Mouse (Mus musculus) midbrain, embryonic 11.5 days (tissue): ENCODE measurements at regions not wholly inside any gene's neighbourhood (a gene's known extent, or its start where the extent isn't known, plus 50 kb on each side); places are given as distances from the start of the nearest gene placed in this dataset.

Experiments
- ATAC-seq: fragments of 200-750 bp; cut with Nextera tagmentation; 2 replicates; pipeline ENCODE4 v1.8.0; 2017; ENCODE audit warnings: moderate TSS enrichment, moderate library complexity; ENCODE audit not compliant: low FRiP score
- DNase-seq: peaks from one replicate; pipeline ENCODE4 v3.0.0; 2015; ENCODE audit warnings: low spot score; ENCODE audit errors: missing footprints
- H3K27ac ChIP-seq: fragments of 300-500 bp; sonication (generic); 2 replicates; pipeline ENCODE4 v1.5.1; 2014; ENCODE audit warnings: low read depth, low read length
- H3K27me3 ChIP-seq: fragments of 300-500 bp; sonication (generic); 2 replicates; pipeline ENCODE4 v1.6.1; 2014; ENCODE audit warnings: mild to moderate bottlenecking, low read length, moderate library complexity, mixed read lengths; ENCODE audit not compliant: control insufficient read depth, insufficient read depth
- H3K36me3 ChIP-seq: fragments of 300-500 bp; sonication (generic); 2 replicates; pipeline ENCODE4 v1.6.1; 2014; ENCODE audit warnings: mild to moderate bottlenecking, low read length, moderate library complexity, mixed read lengths; ENCODE audit not compliant: control insufficient read depth, insufficient read depth
- H3K4me1 ChIP-seq: fragments of 300-500 bp; sonication (generic); 2 replicates; pipeline ENCODE4 v1.6.1; 2014; ENCODE audit warnings: low read length; ENCODE audit not compliant: control insufficient read depth, insufficient read depth
- H3K4me2 ChIP-seq: fragments of 300-500 bp; sonication (generic); 2 replicates; pipeline ENCODE4 v1.6.1; 2014; ENCODE audit warnings: mild to moderate bottlenecking, moderate library complexity
- H3K4me3 ChIP-seq: fragments of 300-500 bp; sonication (generic); 2 replicates; pipeline ENCODE4 v1.5.1; 2014; ENCODE audit warnings: low read depth, low read length
- H3K9ac ChIP-seq: fragments of 300-500 bp; sonication (generic); 2 replicates; pipeline ENCODE4 v1.6.1; 2014; ENCODE audit warnings: low read length
- H3K9me3 ChIP-seq: fragments of 300-500 bp; sonication (generic); 2 replicates; pipeline ENCODE4 v1.6.1; 2016; ENCODE audit warnings: low read length; ENCODE audit not compliant: control insufficient read depth
- WGBS: fragments of 180-500 bp; shearing (Covaris S2); extraction: QIAGEN DNeasy Blood & Tissue Kit; methylation state at CpG from one replicate; pipeline ENCODE4 v1.1.7; 2014; 5-methylcytosine and 5-hydroxymethylcytosine counted together

DNA sequence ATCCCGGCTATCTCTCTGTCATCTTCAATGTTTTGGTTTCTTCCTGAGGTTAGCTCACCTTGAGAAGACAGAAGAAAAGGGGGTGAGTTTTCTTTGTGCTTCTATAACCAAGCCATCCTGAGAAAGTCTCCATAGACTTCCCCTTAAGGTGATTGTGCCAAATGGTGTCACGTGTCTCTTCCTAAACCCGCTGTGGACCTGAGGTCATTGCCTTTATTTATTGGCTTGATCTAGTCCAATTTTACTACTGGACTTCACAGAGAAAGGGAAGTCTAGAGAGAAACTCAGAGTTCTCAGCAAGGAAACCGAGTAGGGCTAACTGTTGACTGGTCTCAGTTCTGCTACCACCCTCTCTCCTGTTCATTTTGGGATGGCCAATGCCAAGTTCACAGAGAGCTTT, 100.3 kb downstream of the Evx1 start:
- H3K9ac ChIP-seq: no peak overlapping the region
- DNase-seq (peak; percentile 8), ATAC-seq (no peak)
- no peaks in the 10 kb centered on the region for H3K9me3 ChIP-seq
- H3K36me3 ChIP-seq: no peaks in the 10 kb centered on the region
- H3K27ac ChIP-seq: no peak overlapping the region
- WGBS: 92% methylated on average over 4 of the region's 4 CpGs
- no peak overlapping the region for H3K4me2 ChIP-seq
- no peaks in the 10 kb centered on the region for H3K27me3 ChIP-seq
- no peaks in the 10 kb centered on the region for H3K4me1 ChIP-seq
- no peak overlapping the region for H3K4me3 ChIP-seq

DNA sequence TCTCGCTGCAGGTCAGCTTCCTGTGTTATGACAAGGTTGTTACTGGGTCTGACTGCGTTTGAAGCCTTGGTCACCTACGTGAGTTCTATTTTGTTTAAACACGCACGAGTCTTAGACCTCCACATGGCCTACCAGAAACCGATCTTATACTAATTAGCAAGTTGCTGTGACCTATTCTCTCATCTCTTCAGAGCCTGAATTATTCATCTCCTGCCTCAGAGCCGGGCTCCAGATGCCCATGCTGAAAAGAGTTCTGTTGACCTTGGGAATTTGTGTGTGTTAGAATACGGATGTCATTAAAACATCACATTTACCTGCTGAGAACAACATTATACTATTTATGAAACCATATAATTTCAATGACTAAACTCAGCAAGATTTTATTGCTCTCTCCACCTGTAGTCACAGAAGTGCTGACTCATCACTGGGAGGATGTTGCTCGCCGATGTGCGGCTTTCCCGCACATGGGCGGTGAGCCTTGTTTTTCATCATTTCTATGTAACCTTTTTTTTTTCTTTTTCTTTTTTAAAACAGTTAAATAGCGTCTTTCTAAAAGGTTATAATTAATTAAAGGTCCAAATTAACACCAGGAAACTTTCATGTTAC, 102.1 kb downstream of the Evx1 start:
- Histone ChIP-seq H3K4me2 (no peak overlapping the region), H3K4me3 (no peak overlapping the region), H3K9ac (no peak overlapping the region), H3K36me3 (no peaks in the 10 kb centered on the region), H3K9me3 (no peaks in the 10 kb centered on the region), H3K27me3 (no peaks in the 10 kb centered on the region), H3K27ac (no peak overlapping the region), H3K4me1 (no peaks in the 10 kb centered on the region)
- ATAC-seq (no peak), DNase-seq (peak; percentile 68)
- WGBS: 88% methylated on average over 14 of the region's 14 CpGs

DNA sequence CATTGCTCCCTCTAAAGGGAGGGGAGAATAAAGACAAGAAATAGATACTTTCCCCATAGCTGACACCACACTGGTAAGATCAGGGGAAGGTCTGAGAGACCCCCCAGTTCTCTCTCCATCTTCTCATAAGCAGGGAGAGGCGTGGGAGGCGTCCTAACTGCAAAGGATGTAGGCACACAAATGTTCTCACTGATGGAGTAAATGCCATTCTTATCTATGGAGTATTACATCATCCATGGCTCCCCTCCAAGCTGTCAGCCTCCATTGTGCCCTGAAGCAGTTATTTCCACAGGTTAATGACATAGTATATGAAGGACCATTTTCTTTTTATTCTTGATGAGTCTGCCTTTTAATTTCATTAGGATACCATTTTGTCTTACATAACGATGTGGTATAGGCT, 103.2 kb downstream of the Evx1 start:
- H3K9me3 ChIP-seq: no peaks in the 10 kb centered on the region
- H3K4me3 ChIP-seq: no peak overlapping the region
- no peak overlapping the region for H3K9ac ChIP-seq
- H3K36me3 ChIP-seq: no peaks in the 10 kb centered on the region
- no peaks in the 10 kb centered on the region for H3K4me1 ChIP-seq
- DNase-seq (peak; percentile 64), ATAC-seq (no peak)
- whole genome bisulfite sequencing: 93% methylated on average over 3 of the region's 3 CpGs
- no peaks in the 10 kb centered on the region for H3K27me3 ChIP-seq
- no peak overlapping the region for H3K4me2 ChIP-seq
- no peak overlapping the region for H3K27ac ChIP-seq

DNA sequence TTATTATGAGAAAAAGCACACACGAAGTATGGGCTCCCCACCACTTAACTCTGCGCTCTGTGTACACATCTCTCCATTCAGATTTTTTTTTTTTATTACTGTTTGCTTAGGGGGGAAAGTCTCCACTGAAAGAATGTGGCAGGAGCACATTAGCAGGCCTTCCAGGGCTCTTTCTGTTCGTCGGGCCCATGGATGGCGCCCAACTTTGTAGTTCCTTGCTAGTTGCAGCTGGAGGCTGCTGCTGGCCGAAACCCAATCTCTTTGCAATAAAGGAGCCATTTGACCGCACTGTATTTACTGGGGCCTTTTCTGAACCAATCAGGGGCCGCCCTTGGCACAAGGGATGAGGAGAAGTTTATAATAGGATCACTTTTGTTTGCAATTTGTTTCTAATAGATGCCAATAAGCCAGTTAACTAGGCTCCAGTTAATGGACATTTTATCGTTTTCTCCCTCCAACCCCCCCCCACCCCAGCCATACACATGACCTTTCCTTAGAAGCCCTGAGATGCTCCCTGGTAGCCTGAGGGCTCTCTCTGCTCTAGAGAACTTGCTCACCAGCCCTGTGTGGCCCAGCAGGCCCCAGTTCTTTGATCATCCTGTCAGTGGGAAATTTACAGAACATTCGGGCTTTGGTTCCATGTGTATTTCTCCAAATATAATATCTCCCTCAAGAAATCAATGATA, 104.3 kb downstream of the Evx1 start:
- ATAC-seq: no peak
- no peaks in the 10 kb centered on the region for H3K27me3 ChIP-seq
- no peaks in the 10 kb centered on the region; the same call in 1 of the 2 replicates for H3K4me1 ChIP-seq
- no peak overlapping the region for H3K4me2 ChIP-seq
- no peaks in the 10 kb centered on the region for H3K9me3 ChIP-seq
- H3K36me3 ChIP-seq: no peaks in the 10 kb centered on the region
- H3K9ac ChIP-seq: no peak overlapping the region
- H3K27ac ChIP-seq: no peak overlapping the region
- H3K4me3 ChIP-seq: no peak overlapping the region
- 79% methylated on average over 10 of the region's 10 CpGs for WGBS
- DNase-seq: peak; percentile 80

DNA sequence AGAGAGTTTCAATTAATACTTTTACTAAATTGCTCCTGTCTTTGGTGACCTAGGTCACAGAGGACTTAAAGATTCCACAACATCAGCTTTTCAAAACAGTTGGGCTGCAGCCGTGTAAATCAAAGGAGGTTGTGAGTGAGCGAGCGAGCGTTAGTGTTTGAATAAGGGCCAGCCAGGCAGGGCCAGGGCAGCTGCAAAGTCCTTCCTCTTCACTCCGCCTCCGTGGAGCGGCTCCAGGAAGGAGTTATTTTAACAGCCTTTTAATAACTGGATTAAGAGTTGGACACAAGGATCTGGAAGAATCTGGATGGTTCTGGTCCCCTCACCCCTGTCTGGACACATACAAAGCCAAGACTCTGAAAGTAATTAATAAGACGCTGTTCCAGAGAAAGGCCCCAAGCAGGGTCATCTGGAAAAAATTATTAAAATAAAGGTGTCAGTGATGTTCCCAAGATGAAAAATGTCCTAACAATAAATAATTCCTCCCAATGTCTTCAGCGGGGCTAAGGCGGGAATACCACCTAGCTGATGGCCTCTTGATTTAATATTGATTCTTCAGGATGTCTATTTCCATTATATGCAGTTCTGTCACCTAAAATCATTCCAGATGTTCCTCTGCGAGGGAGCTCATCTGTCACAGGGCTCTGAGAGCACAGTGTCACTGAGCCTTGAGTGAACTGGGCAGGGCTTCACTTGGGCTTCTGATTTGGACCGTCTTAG, 105.3 kb downstream of the Evx1 start:
- ATAC-seq (no peak), DNase-seq (peak; percentile 82)
- Histone ChIP-seq H3K4me2 (no peak overlapping the region), H3K27ac (no peak overlapping the region), H3K27me3 (no peaks in the 10 kb centered on the region), H3K9ac (no peak overlapping the region), H3K36me3 (no peaks in the 10 kb centered on the region), H3K4me3 (no peak overlapping the region), H3K4me1 (no peaks in the 10 kb centered on the region; the same call in 1 of the 2 replicates), H3K9me3 (no peaks in the 10 kb centered on the region)
- 43% methylated on average over 12 of the region's 12 CpGs for WGBS

DNA sequence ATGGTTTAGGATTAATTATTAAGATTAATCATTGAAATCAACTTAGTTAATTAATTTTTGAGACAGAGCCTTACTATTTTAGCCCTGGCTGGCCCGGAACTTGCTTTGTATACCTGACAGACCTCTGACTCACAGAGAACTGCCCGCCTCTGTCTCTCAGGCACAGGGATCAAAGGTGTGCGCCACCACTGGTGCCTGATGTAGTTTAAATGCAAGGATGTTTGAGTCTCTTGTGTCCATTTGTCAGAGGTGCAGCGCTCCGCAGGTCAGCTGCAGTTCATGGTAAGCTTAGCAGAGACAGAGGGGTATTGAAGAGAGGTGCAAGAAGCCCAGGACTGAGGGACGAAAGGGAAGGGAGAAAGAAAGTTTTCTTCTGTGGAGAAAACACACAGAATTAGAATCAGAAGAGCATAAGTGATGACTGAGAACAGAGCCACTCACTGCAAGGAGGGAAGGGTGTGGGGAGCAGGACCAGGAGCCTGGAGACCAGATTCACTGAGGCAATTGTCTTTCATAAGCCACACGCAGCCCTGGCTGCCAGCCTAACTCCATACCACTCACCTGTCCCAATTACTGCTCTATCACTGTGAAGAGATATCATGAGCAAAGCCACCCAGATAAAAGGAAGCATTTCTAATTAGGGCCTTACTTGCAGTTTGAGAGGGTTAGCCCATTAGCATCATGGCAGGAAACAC, 107.1 kb downstream of the Evx1 start:
- WGBS: 83% methylated on average over 7 of the region's 7 CpGs
- no peaks in the 10 kb centered on the region for H3K27me3 ChIP-seq
- no peak overlapping the region for H3K4me3 ChIP-seq
- H3K36me3 ChIP-seq: no peaks in the 10 kb centered on the region
- no peaks in the 10 kb centered on the region; the same call in 1 of the 2 replicates for H3K4me1 ChIP-seq
- H3K9ac ChIP-seq: no peak overlapping the region
- H3K9me3 ChIP-seq: no peaks in the 10 kb centered on the region
- H3K4me2 ChIP-seq: no peak overlapping the region
- no peak overlapping the region for H3K27ac ChIP-seq
- ATAC-seq: no peak
- DNase-seq: peak; percentile 62

DNA sequence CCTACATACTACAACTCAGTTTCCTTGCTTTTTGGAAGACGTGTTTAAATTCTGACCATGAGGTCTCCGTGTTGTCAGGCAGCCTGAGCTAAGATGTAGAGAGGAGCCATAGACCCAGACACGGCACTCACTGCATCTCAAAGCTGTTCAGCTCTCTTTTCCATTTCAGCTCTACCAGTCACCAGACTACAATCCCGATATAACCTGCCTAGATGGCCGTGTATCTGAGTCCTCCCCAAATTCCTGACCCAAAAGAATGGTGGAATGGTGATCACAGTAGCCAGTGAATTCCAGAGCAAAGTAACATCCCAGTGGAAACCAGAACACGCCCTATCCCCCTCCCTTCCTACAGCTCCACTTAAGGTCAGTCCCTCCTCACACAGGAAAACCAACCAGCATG, 108.5 kb downstream of the Evx1 start:
- Histone ChIP-seq H3K9me3 (no peaks in the 10 kb centered on the region), H3K27ac (no peak overlapping the region), H3K27me3 (no peaks in the 10 kb centered on the region), H3K4me3 (no peak overlapping the region), H3K9ac (no peak overlapping the region), H3K4me1 (no peaks in the 10 kb centered on the region; the same call in 1 of the 2 replicates), H3K4me2 (no peak overlapping the region), H3K36me3 (no peaks in the 10 kb centered on the region)
- ATAC-seq (no peak), DNase-seq (peak; percentile 69)
- 88% methylated on average over 6 of the region's 6 CpGs for whole genome bisulfite sequencing

DNA sequence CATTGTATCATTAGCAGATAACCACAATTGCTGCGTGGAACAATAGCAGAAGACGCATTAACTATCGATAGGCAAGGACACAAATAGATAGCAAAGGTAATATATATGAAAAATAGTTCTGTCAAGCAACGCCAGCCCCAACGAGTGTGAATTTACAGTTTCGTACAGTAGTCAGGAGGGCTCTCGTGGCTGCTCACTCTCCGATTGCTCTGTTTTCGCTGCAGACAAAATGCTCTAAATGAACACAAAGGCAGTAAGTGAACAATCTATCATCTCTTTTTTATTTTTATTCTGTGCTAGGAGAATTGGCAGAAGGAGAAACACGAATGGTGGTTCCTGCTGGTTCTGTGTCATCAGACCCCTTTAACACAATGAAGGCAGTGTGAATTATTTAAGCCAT, 109.4 kb downstream of the Evx1 start:
- Histone ChIP-seq H3K27ac (no peak overlapping the region), H3K9ac (no peak overlapping the region), H3K36me3 (no peaks in the 10 kb centered on the region), H3K4me3 (no peak overlapping the region), H3K27me3 (no peaks in the 10 kb centered on the region), H3K9me3 (no peaks in the 10 kb centered on the region), H3K4me2 (no peak overlapping the region), H3K4me1 (no peaks in the 10 kb centered on the region; the same call in 1 of the 2 replicates)
- WGBS: 89% methylated on average over 10 of the region's 10 CpGs
- no peak for DNase-seq
- no peak for ATAC-seq
